Mouse (Mus musculus): ENCODE data around the gene Vmn1r76. TPM values are rescaled to one million over a fixed set of nuclear protein-coding genes. Genes with fewer than 3 reads are reported as not detected.

Vmn1r76 gene
- polyA plus RNA-seq (2012; ENCODE audit: low replicate concordance): not detected in 2 replicates

GRCm38 (mm10) chr7:11938113-11938512 is at the start of gene Vmn1r76:
TSS of gene Vmn1r76 (minus strand) at chr7:11938213.

GRCm38 (mm10) chr7:11874330-11874729 is 63.7 kb downstream of the Vmn1r76 start, which contains the start of gene Vmn1r75:
TSS of gene Vmn1r75 (plus strand) at chr7:11874630.

Other genes starting within 250 kb of the Vmn1r76 start
- gene Vmn1r73, start 207.9 kb downstream of the Vmn1r76 start, polyA plus RNA-seq (2012; ENCODE audit: low replicate concordance): not detected in 2 replicates
- 0.03 TPM in 1 of 2 replicates, not detected in the other for gene Vmn1r74, start 104.2 kb downstream of the Vmn1r76 start, polyA plus RNA-seq (2012; ENCODE audit: low replicate concordance)
- gene Vmn1r75, start 63.6 kb downstream of the Vmn1r76 start, polyA plus RNA-seq (2012; ENCODE audit: low replicate concordance): not detected in 2 replicates
- gene Vmn1r77, start 98.5 kb upstream of the Vmn1r76 start, polyA plus RNA-seq (2012; ENCODE audit: low replicate concordance): 0.20 TPM in 1 of 2 replicates, not detected in the other
- not detected in 2 replicates for gene Vmn1r78, start 212.0 kb upstream of the Vmn1r76 start, polyA plus RNA-seq (2012; ENCODE audit: low replicate concordance)
- gene Vmn1r79, start 233.1 kb upstream of the Vmn1r76 start, polyA plus RNA-seq (2012; ENCODE audit: low replicate concordance): not detected in 2 replicates